Mouse (Mus musculus) liver, adult 2 months (tissue): ENCODE results near the gene Slc5a3.

ENCODE experiments used
- CTCF ChIP-seq: fragments of 200-500 bp; IDR thresholded peaks from 2 replicates; pipeline ENCODE4 v1.5.1; 2011; ENCODE audit warnings: low read depth, low read length, control low read depth
- POLR2A ChIP-seq: fragments of 200-500 bp; IDR thresholded peaks from 2 replicates; pipeline ENCODE4 v1.6.1; 2011; ENCODE audit warnings: low read length, control low read depth; ENCODE audit not compliant: insufficient read depth; ENCODE audit errors: extremely low read depth

DNA sequence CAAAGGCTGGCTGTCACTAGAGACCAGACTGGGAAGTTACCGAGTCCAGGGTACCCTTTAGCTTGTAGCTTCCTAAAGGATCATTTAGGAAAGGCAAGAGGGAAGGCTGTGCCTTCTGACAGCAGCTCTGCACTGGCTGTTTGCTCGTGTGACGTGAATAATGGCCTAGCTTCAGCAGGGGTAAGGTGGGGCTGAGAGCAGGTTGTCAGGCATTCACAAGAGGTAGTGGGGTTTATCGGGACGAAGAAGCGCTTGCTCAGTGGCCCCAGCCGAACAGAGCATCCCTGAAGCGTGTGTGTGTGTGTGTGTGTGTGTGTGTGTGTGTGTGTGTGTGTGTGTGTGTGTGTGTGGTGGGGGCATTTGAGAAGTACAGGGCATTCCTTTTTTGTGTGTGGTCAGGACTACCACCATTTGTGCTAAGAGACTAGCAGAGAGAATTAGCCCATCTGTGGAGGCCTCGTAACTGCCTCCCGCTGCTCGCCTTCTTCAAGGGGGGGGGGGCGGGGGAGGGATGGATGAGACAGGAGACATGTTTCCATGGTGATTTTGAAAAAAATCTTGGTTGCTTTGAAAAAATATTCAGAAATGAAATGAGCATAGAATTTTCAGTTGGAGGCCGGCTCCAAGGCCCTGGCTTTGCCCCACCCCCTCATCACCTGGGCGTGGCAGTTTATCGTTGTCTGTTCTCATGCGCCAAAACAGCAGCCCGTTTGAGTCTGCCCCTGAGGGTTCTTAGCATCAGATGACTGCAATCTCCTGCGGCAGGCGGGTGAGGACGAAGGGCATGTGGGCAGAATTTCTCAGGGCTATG, 57.7 kb downstream of the Slc5a3 start:
- no peak for TF ChIP-seq CTCF
- no peak for TF ChIP-seq POLR2A
